Mouse (Mus musculus) liver, postnatal 0 days (tissue): ENCODE data around the gene Zrsr1. TPM values are rescaled to one million over a fixed set of nuclear protein-coding genes. Genes with fewer than 3 reads are reported as not detected.

ENCODE experiments used
- ATAC-seq: fragments of 200-750 bp; cut with Nextera tagmentation; 2 replicates; pipeline ENCODE4 v1.8.0; 2017; ENCODE audit warnings: mild to moderate bottlenecking, moderate library complexity
- DNase-seq: peaks from one replicate; pipeline ENCODE4 v3.0.0-alpha.2; 2016
- H3K27ac ChIP-seq: fragments of 300-500 bp; sonication (generic); 2 replicates; pipeline ENCODE4 v1.5.1; 2014; ENCODE audit warnings: antibody characterized with exemption, moderate library complexity, mild to moderate bottlenecking, low read depth
- H3K27me3 ChIP-seq: fragments of 300-500 bp; sonication (generic); 2 replicates; pipeline ENCODE4 v1.6.1; 2014; ENCODE audit warnings: low read length, control low read depth, mixed read lengths; ENCODE audit not compliant: insufficient read depth
- H3K36me3 ChIP-seq: fragments of 300-500 bp; sonication (generic); replicated peaks from 2 replicates; pipeline ENCODE4 v1.6.1; 2014; ENCODE audit warnings: mild to moderate bottlenecking, control low read depth, low read length, moderate library complexity, mixed read lengths; ENCODE audit not compliant: insufficient read depth
- H3K4me1 ChIP-seq: fragments of 300-500 bp; sonication (generic); 2 replicates; pipeline ENCODE4 v1.6.1; 2014; ENCODE audit warnings: antibody characterized with exemption, mild to moderate bottlenecking, control low read depth; ENCODE audit not compliant: insufficient read depth
- H3K4me2 ChIP-seq: fragments of 300-500 bp; sonication (generic); 2 replicates; pipeline ENCODE4 v1.6.1; 2014; ENCODE audit warnings: low read depth, mild to moderate bottlenecking, low read length, moderate library complexity, mixed read lengths
- H3K4me3 ChIP-seq: fragments of 300-500 bp; sonication (generic); 2 replicates; pipeline ENCODE4 v1.5.1; 2014; ENCODE audit warnings: low read depth, low read length
- H3K9ac ChIP-seq: fragments of 300-500 bp; sonication (generic); replicated peaks from 2 replicates; pipeline ENCODE4 v1.6.1; 2014; ENCODE audit warnings: mild to moderate bottlenecking, moderate library complexity
- H3K9me3 ChIP-seq: fragments of 300-500 bp; sonication (generic); 2 replicates; pipeline ENCODE4 v1.6.1; 2016; ENCODE audit warnings: mild to moderate bottlenecking, control low read depth, low read length, mixed read lengths
- CTCF ChIP-seq: sonication (generic); IDR thresholded peaks from 2 replicates; pipeline ENCODE4 v1.5.1; 2016; ENCODE audit warnings: antibody characterized with exemption, low read depth
- EP300 ChIP-seq: IDR thresholded peaks from 2 replicates; pipeline ENCODE4 v1.6.1; 2016; ENCODE audit warnings: antibody characterized with exemption, low read depth, mild to moderate bottlenecking
- WGBS: fragments of 180-500 bp; shearing (Covaris S2); extraction: QIAGEN DNeasy Blood & Tissue Kit; methylation state at CpG from one replicate; pipeline ENCODE4 v1.1.7; 2014; ENCODE audit not compliant: insufficient replicate concordance; 5-methylcytosine and 5-hydroxymethylcytosine counted together
- polyA plus RNA-seq: library from polyadenylated mRNA; unstranded; fragments of >200 nt; fragmentation: Nextera tagmentation; extraction: Ambion mirVana; gene quantifications from 2 replicates; pipeline ENCODE4 v1.2.1, GENCODE M21; 2015

Zrsr1 gene
- polyA plus RNA-seq, 1 experiment from 2014 or later, result 1.5 TPM

GRCm38 (mm10) chr11:22965503-22965902, 6.3 kb upstream of the Zrsr1 start:
- no peak overlapping the region for H3K4me3 ChIP-seq
- 80% methylated on average over 4 of the region's 4 CpGs for WGBS
- H3K9me3 ChIP-seq, result peaks cover 8% of the 10 kb centered on the region; the same call in 1 of the 2 replicates
- peak; percentile 57 for TF ChIP-seq CTCF
- no peak for TF ChIP-seq EP300
- H3K4me2 ChIP-seq, result no peak overlapping the region
- ATAC-seq (no peak), DNase-seq (no peak)
- H3K27ac ChIP-seq, result no peak overlapping the region
- no peak overlapping the region for H3K9ac ChIP-seq
- H3K4me1 ChIP-seq, result no peaks in the 10 kb centered on the region
- H3K36me3 ChIP-seq, result peaks cover 2% of the 10 kb centered on the region; the same call in 1 of the 2 replicates
- no peaks in the 10 kb centered on the region for H3K27me3 ChIP-seq

- H3K27ac ChIP-seq, result no peak overlapping the region
- peak; percentile 70 for TF ChIP-seq CTCF
- no peak for TF ChIP-seq EP300
- peaks cover 2% of the 10 kb centered on the region; the same call in 1 of the 2 replicates for H3K36me3 ChIP-seq
- no peak for DNase-seq
- ATAC-seq, result no peak
- no peak overlapping the region for H3K4me2 ChIP-seq
- H3K4me1 ChIP-seq, result no peaks in the 10 kb centered on the region
- peaks cover 8% of the 10 kb centered on the region; the same call in 1 of the 2 replicates for H3K9me3 ChIP-seq
- H3K4me3 ChIP-seq, result no peak overlapping the region
- 30% methylated on average over 6 of the region's 6 CpGs for WGBS
- no peaks in the 10 kb centered on the region for H3K27me3 ChIP-seq
- no peak overlapping the region for H3K9ac ChIP-seq
Observed at GRCm38 (mm10) chr11:22969486-22969885, 2.3 kb upstream of the Zrsr1 start.

GRCm38 (mm10) chr11:22970546-22970945, 1.3 kb upstream of the Zrsr1 start:
- peaks cover 2% of the 10 kb centered on the region for H3K4me1 ChIP-seq
- no peaks in the 10 kb centered on the region for H3K27me3 ChIP-seq
- H3K4me3 ChIP-seq, result no peak overlapping the region
- no peak for ATAC-seq
- peaks cover 2% of the 10 kb centered on the region; the same call in 1 of the 2 replicates for H3K36me3 ChIP-seq
- no peak overlapping the region for H3K27ac ChIP-seq
- peaks cover 8% of the 10 kb centered on the region; the same call in 1 of the 2 replicates for H3K9me3 ChIP-seq
- no peak for TF ChIP-seq EP300
- TF ChIP-seq CTCF, result no peak
- H3K4me2 ChIP-seq, result no peak overlapping the region
- DNase-seq, result no peak
- WGBS, result 96% methylated on average over 1 of the region's 1 CpGs
- H3K9ac ChIP-seq, result no peak overlapping the region

- DNase-seq, result peak; percentile 87
- peaks cover 12% of the 10 kb centered on the region for H3K4me1 ChIP-seq
- WGBS, result 50% methylated on average over 44 of the region's 46 CpGs
- peaks cover 13% of the 10 kb centered on the region for H3K36me3 ChIP-seq
- ATAC-seq, result peak; percentile 77
- TF ChIP-seq CTCF, result no peak
- TF ChIP-seq EP300, result no peak
- peak overlapping the region; percentile 84 for H3K27ac ChIP-seq
- peak overlapping the region; percentile 60 for H3K4me3 ChIP-seq
- H3K27me3 ChIP-seq, result no peaks in the 10 kb centered on the region
- peak overlapping the region; percentile 68 for H3K9ac ChIP-seq
- no peaks in the 10 kb centered on the region; the same call in 1 of the 2 replicates for H3K9me3 ChIP-seq
- peak overlapping the region; percentile 74 for H3K4me2 ChIP-seq
Observed at GRCm38 (mm10) chr11:22972746-22973526, 1.1 kb downstream of the Zrsr1 start.

- DNase-seq (no peak), ATAC-seq (no peak)
- H3K9me3 ChIP-seq, result no peaks in the 10 kb centered on the region
- H3K4me3 ChIP-seq, result peak overlapping the region; percentile 60
- peaks cover 18% of the 10 kb centered on the region for H3K36me3 ChIP-seq
- 46% methylated on average over 14 of the region's 14 CpGs for WGBS
- H3K4me2 ChIP-seq, result peak overlapping the region; percentile 67
- TF ChIP-seq EP300 (no peak), CTCF (no peak)
- peak overlapping the region; percentile 66 for H3K9ac ChIP-seq
- no peaks in the 10 kb centered on the region for H3K27me3 ChIP-seq
- H3K4me1 ChIP-seq, result peaks cover 12% of the 10 kb centered on the region
- peak overlapping the region; percentile 80 for H3K27ac ChIP-seq
Observed at GRCm38 (mm10) chr11:22973599-22973998, 1.8 kb downstream of the Zrsr1 start.

- H3K4me3 ChIP-seq, result no peak overlapping the region
- DNase-seq (no peak), ATAC-seq (no peak)
- no peaks in the 10 kb centered on the region for H3K27me3 ChIP-seq
- no peaks in the 10 kb centered on the region for H3K9me3 ChIP-seq
- TF ChIP-seq EP300, result no peak
- 82% methylated on average over 3 of the region's 3 CpGs for WGBS
- H3K36me3 ChIP-seq, result peaks cover 18% of the 10 kb centered on the region
- peaks cover 20% of the 10 kb centered on the region for H3K4me1 ChIP-seq
- no peak overlapping the region for H3K27ac ChIP-seq
- no peak overlapping the region for H3K9ac ChIP-seq
- no peak overlapping the region for H3K4me2 ChIP-seq
Observed at GRCm38 (mm10) chr11:22978215-22978614, 6.4 kb downstream of the Zrsr1 start.
